Mouse (Mus musculus) MEL (cell line): Measurements from ENCODE around the gene Nod1. TPM values are rescaled to one million over a fixed set of nuclear protein-coding genes. Genes with fewer than 3 reads are reported as not detected.

Experiments
- DNase-seq: peaks from one replicate; pipeline ENCODE4 v3.0.0; 2011; ENCODE audit warnings: low read depth, low spot score
- H3K27ac ChIP-seq: 2 replicates; pipeline ENCODE4 v1.5.1; 2012; ENCODE audit warnings: low read depth, mild to moderate bottlenecking, control low read depth, low read length, moderate library complexity; ENCODE audit not compliant: control insufficient read depth
- H3K27me3 ChIP-seq, 2 experiments: fragments of 150-350 bp in 1 of 2; sonication (generic) in 1 of 2; 2 replicates each; pipeline ENCODE4 v1.6.1; 2012; ENCODE audit warnings: low read length in 2 of 2, mild to moderate bottlenecking in 2 of 2, improper control_type of control experiment in 1 of 2, moderate library complexity in 1 of 2; ENCODE audit not compliant: insufficient read depth in 2 of 2, control insufficient read depth in 1 of 2
- H3K36me3 ChIP-seq, 2 experiments: 2 replicates each; pipeline ENCODE4 v1.6.1; 2012 to 2014; ENCODE audit warnings: low read length in 2 of 2, improper control_type of control experiment in 1 of 2, inconsistent platforms in 1 of 2, mild to moderate bottlenecking in 1 of 2; ENCODE audit not compliant: insufficient read depth in 2 of 2, control insufficient read depth in 1 of 2
- H3K4me1 ChIP-seq, 2 experiments: fragments of 150-350 bp in 1 of 2; sonication (generic) in 1 of 2; 2 replicates each; pipeline ENCODE4 v1.6.1; 2012; ENCODE audit warnings: low read length in 2 of 2, improper control_type of control experiment in 1 of 2, mild to moderate bottlenecking in 1 of 2; ENCODE audit not compliant: insufficient read depth in 2 of 2, control insufficient read depth in 1 of 2
- H3K4me3 ChIP-seq, 2 experiments: fragments of 150-350 bp in 1 of 2; sonication (generic) in 1 of 2; 2 replicates each; pipeline ENCODE4 v1.5.1; 2012; ENCODE audit warnings: low read depth in 2 of 2, low read length in 2 of 2, mild to moderate bottlenecking in 2 of 2, moderate library complexity in 2 of 2, control low read depth in 1 of 2, improper control_type of control experiment in 1 of 2; ENCODE audit not compliant: control insufficient read depth in 1 of 2, insufficient read depth in 1 of 2
- H3K79me2 ChIP-seq: 2 replicates; pipeline ENCODE4 v1.6.1; 2012; ENCODE audit warnings: mild to moderate bottlenecking, low read length, moderate library complexity; ENCODE audit not compliant: control insufficient read depth, poor library complexity, insufficient read depth
- H3K9ac ChIP-seq: 2 replicates; pipeline ENCODE4 v1.6.1; 2012; ENCODE audit warnings: low read depth, mild to moderate bottlenecking, control low read depth, low read length, moderate library complexity; ENCODE audit not compliant: control insufficient read depth, poor library complexity, severe bottlenecking
- H3K9me3 ChIP-seq: fragments of 150-350 bp; sonication (generic); replicated peaks from 2 replicates; pipeline ENCODE4 v1.6.1; 2012; ENCODE audit warnings: mild to moderate bottlenecking, low read length, improper control_type of control experiment, moderate library complexity; ENCODE audit not compliant: insufficient read depth
- CHD1 ChIP-seq: IDR thresholded peaks from 2 replicates; pipeline ENCODE4 v1.6.1; 2012; ENCODE audit warnings: low read depth, mild to moderate bottlenecking, inconsistent platforms, low read length, improper control_type of control experiment
- CHD2 ChIP-seq: IDR thresholded peaks from 2 replicates; pipeline ENCODE4 v1.6.1; 2011; ENCODE audit warnings: low read length, improper control_type of control experiment
- CTCF ChIP-seq, 3 experiments: IDR thresholded peaks in 2 of 3; conservative IDR thresholded peaks in 1 of 3; 2 replicates each; pipeline ENCODE4 v1.5.1; 2011 to 2012; ENCODE audit warnings: low read length in 3 of 3, low read depth in 2 of 3, mild to moderate bottlenecking in 2 of 3, improper control_type of control experiment in 1 of 3, inconsistent platforms in 1 of 3, mixed read lengths in 1 of 3, moderate library complexity in 1 of 3; ENCODE audit not compliant: control insufficient read depth in 1 of 3, insufficient read depth in 1 of 3, poor library complexity in 1 of 3, severe bottlenecking in 1 of 3
- E2F4 ChIP-seq: IDR thresholded peaks from 2 replicates; pipeline ENCODE4 v1.6.1; 2011; ENCODE audit warnings: low read depth, low read length, improper control_type of control experiment, borderline replicate concordance
- ELF1 ChIP-seq: IDR thresholded peaks from 2 replicates; pipeline ENCODE4 v1.6.1; 2014; ENCODE audit warnings: low read depth, mild to moderate bottlenecking, inconsistent platforms, low read length, improper control_type of control experiment, moderate library complexity
- GABPA ChIP-seq: IDR thresholded peaks from 2 replicates; pipeline ENCODE4 v1.6.1; 2012; ENCODE audit warnings: low read depth, mild to moderate bottlenecking, inconsistent platforms, low read length, improper control_type of control experiment, moderate library complexity
- MAX ChIP-seq: IDR thresholded peaks from 2 replicates; pipeline ENCODE4 v1.6.1; 2011; ENCODE audit warnings: low read length, improper control_type of control experiment
- MAZ ChIP-seq: IDR thresholded peaks from 2 replicates; pipeline ENCODE4 v1.6.1; 2012; ENCODE audit warnings: low read depth, mild to moderate bottlenecking, inconsistent platforms, low read length, improper control_type of control experiment
- MXI1 ChIP-seq: IDR thresholded peaks from 2 replicates; pipeline ENCODE4 v1.6.1; 2011; ENCODE audit warnings: mild to moderate bottlenecking, low read depth, low read length, improper control_type of control experiment
- NRF1 ChIP-seq: IDR thresholded peaks from 2 replicates; pipeline ENCODE4 v1.6.1; 2014; ENCODE audit warnings: low read depth, mild to moderate bottlenecking, inconsistent platforms, low read length, improper control_type of control experiment, moderate library complexity; ENCODE audit not compliant: poor library complexity, insufficient read depth, severe bottlenecking
- POLR2A ChIP-seq, 2 experiments: IDR thresholded peaks; 2 replicates each; pipeline ENCODE4 v1.6.1; 2011 to 2012; ENCODE audit warnings: low read length in 2 of 2, mild to moderate bottlenecking in 2 of 2, control low read depth in 1 of 2, improper control_type of control experiment in 1 of 2, low read depth in 1 of 2, moderate library complexity in 1 of 2; ENCODE audit not compliant: control insufficient read depth in 1 of 2, insufficient read depth in 1 of 2, poor library complexity in 1 of 2
- POLR2AphosphoS2 ChIP-seq: IDR thresholded peaks from 2 replicates; pipeline ENCODE4 v1.6.1; 2011; ENCODE audit warnings: low read length, improper control_type of control experiment
- POLR2AphosphoS5 ChIP-seq: IDR thresholded peaks from 2 replicates; pipeline ENCODE4 v1.6.1; 2012; ENCODE audit warnings: low read depth, borderline replicate concordance, mild to moderate bottlenecking, inconsistent platforms, low read length, moderate library complexity, mixed read lengths
- RAD21 ChIP-seq: IDR thresholded peaks from 2 replicates; pipeline ENCODE4 v1.6.1; 2011; ENCODE audit warnings: mild to moderate bottlenecking, low read depth, low read length, improper control_type of control experiment
- RCOR1 ChIP-seq: IDR thresholded peaks from 2 replicates; pipeline ENCODE4 v1.6.1; 2012; ENCODE audit warnings: low read depth, mild to moderate bottlenecking, inconsistent platforms, low read length, improper control_type of control experiment
- SIN3A ChIP-seq: IDR thresholded peaks from 2 replicates; pipeline ENCODE4 v1.6.1; 2012; ENCODE audit warnings: low read length, improper control_type of control experiment, inconsistent platforms
- SMC3 ChIP-seq: IDR thresholded peaks from 2 replicates; pipeline ENCODE4 v1.6.1; 2011; ENCODE audit warnings: low read depth, low read length, improper control_type of control experiment
- TAL1 ChIP-seq: IDR thresholded peaks from 2 replicates; pipeline ENCODE4 v1.6.1; 2012; ENCODE audit warnings: mild to moderate bottlenecking, inconsistent platforms, low read length, moderate library complexity, mixed read lengths
- TBP ChIP-seq: IDR thresholded peaks from 2 replicates; pipeline ENCODE4 v1.8.0; 2011; ENCODE audit warnings: low read depth, low read length, improper control_type of control experiment
- TCF12 ChIP-seq: IDR thresholded peaks from 2 replicates; pipeline ENCODE4 v1.6.1; 2014; ENCODE audit warnings: low read depth, mild to moderate bottlenecking, inconsistent platforms, low read length, improper control_type of control experiment, moderate library complexity
- UBTF ChIP-seq: IDR thresholded peaks from 2 replicates; pipeline ENCODE4 v1.6.1; 2012; ENCODE audit warnings: low read depth, mild to moderate bottlenecking, inconsistent platforms, low read length, improper control_type of control experiment, moderate library complexity, borderline replicate concordance; ENCODE audit not compliant: insufficient read depth
- USF1 ChIP-seq: IDR thresholded peaks from 2 replicates; pipeline ENCODE4 v1.6.1; 2014; ENCODE audit warnings: low read depth, mild to moderate bottlenecking, inconsistent platforms, low read length, improper control_type of control experiment, moderate library complexity
- ZMIZ1 ChIP-seq: IDR thresholded peaks from 2 replicates; pipeline ENCODE4 v1.6.1; 2012; ENCODE audit warnings: low read depth, mild to moderate bottlenecking, inconsistent platforms, low read length, improper control_type of control experiment, moderate library complexity
- polyA plus RNA-seq, 2 experiments: library from polyadenylated mRNA; stranded (reverse) in 1 of 2; unstranded in 1 of 2; fragments of >175 nt in 1 of 2; fragments of >200 nt in 1 of 2; gene quantifications; 2 replicates each; pipeline versions ENCODE4 v1.2.1 to v1.2.4; 2012; ENCODE audit warnings: low replicate concordance in 2 of 2, low read depth in 1 of 2; ENCODE audit not compliant: insufficient read length in 2 of 2, insufficient read depth in 1 of 2, missing spikeins in 1 of 2
- total RNA-seq: library from RNA; depleted of rRNA; stranded (reverse); fragments of 300-350 nt; gene quantifications from 2 replicates; pipeline ENCODE4 v1.2.3, GENCODE M21; 2012

The Nod1 gene
- total and polyA plus RNA-seq, 3 experiments: 0.12 to 0.21 TPM; not detected in 1

DNA sequence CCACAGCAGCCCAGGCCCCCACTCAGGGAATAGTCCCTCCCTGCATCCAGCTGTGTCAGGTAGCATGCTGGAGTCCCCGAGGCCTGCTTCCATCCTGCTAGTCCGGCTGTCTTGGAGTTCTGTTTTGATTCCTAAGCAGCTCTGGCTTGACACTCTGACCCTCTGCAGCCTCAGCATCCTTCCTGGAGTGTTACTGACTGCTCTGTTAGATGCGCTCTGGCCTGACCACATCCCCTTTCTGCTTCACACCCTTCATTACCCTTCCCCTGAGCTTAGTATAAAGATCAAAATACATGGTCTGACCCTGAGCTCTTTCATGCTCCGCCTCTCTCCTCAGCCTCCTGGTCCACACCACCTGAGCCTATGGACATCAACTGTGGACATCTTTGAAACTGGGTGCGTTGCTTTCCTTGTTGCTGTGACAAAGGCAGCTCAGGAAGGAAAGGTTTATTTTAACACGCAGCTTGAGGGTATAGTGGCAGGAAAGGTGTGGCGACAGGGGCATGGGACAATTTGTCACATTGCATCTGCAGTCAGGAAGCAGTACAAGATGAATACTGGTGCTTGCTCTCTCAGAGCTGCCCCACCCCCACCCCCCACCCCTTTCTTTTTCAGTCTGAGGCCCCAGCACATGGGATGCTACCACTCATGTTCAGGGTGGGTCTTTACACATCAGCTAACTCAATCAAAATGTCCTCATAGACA, 46.5 kb downstream of the Nod1 start:
- Histone ChIP-seq H3K27ac (no peak overlapping the region), H3K9ac (no peak overlapping the region), H3K27me3 (no peaks in the 10 kb centered on the region), H3K4me3 (no peak overlapping the region), H3K4me1 (no peaks in the 10 kb centered on the region), H3K79me2 (no peaks in the 10 kb centered on the region), H3K9me3 (no peaks in the 10 kb centered on the region), H3K36me3 (no peaks in the 10 kb centered on the region)
- no peak for DNase-seq
- no peak for TF ChIP-seq TBP

DNA sequence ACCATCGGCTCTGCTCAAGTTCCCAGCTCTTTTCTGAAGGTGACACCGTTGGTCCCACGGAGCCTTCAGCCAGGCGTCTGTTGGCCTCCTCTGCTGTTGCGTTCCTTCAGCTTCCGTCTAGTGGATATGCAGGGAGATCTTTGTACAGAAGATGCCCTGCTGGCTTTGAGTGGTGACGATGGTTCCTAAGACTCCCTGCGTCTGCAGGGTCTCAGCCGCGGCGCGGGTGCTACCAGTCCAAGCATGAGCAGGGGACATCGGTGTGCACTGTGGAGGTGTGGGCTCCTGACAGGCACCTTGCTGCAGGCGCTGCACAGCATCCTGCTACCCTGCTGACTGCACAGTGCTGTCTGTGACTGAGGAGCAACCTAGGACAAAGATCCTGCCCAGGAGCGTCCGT, 47.9 kb downstream of the Nod1 start:
- no peak for TF ChIP-seq TCF12
- no peak for TF ChIP-seq TAL1
- TF ChIP-seq CHD2: no peak
- no peak for TF ChIP-seq MXI1
- TF ChIP-seq ELF1: no peak
- no peak for TF ChIP-seq SIN3A
- TF ChIP-seq CHD1: no peak
- TF ChIP-seq USF1: no peak
- TF ChIP-seq POLR2A (IDR thresholded peaks at IDR 0.05; ENCODE audit: control insufficient read depth in 1 of 2, insufficient read depth in 1 of 2, low read depth in 1 of 2, low read length in 2 of 2, poor library complexity in 1 of 2): no peak
- TF ChIP-seq ZMIZ1: no peak
- TF ChIP-seq TBP: no peak
- TF ChIP-seq NRF1: no peak
- TF ChIP-seq MAZ: no peak
- no peak for TF ChIP-seq RAD21
- H3K27ac ChIP-seq: no peak overlapping the region
- no peaks in the 10 kb centered on the region for H3K79me2 ChIP-seq
- H3K4me3 ChIP-seq: no peak overlapping the region
- H3K36me3 ChIP-seq: no peaks in the 10 kb centered on the region
- no peak for DNase-seq
- H3K9ac ChIP-seq: no peak overlapping the region
- no peaks in the 10 kb centered on the region for H3K27me3 ChIP-seq
- no peaks in the 10 kb centered on the region for H3K4me1 ChIP-seq
- H3K9me3 ChIP-seq: no peaks in the 10 kb centered on the region

DNA sequence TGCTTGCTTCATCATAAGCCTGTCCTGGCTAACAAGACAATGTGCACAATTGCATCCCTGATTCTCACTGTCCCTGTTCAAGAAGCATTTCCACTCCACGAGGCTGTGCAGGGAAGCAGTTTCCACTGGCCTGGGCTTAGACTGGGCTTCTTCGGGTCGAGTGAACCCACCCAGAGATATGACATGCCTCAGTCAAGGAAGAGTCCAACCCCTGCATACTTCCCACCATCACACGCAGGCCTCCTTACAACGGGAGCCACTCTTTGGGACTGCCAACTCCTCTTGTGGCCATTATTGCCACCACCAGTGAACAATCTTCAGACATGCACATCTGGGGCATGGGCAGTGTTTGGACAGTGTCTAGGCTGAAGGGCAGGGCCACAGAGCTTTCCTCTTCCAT, 53.9 kb downstream of the Nod1 start:
- Histone ChIP-seq H3K4me3 (no peak overlapping the region), H3K4me1 (peaks cover 0 to 17% of the 10 kb centered on the region in 2 experiments; a peak in 3 of 4 replicates), H3K36me3 (peaks cover 0 to 6% of the 10 kb centered on the region in 2 experiments; a peak in 2 of 4 replicates), H3K27ac (no peak overlapping the region), H3K79me2 (no peaks in the 10 kb centered on the region), H3K9me3 (no peaks in the 10 kb centered on the region), H3K27me3 (no peaks in the 10 kb centered on the region), H3K9ac (no peak overlapping the region)
- no peak for DNase-seq
- TF ChIP-seq SMC3 (no peak), MXI1 (no peak), E2F4 (no peak), UBTF (no peak), POLR2AphosphoS2 (no peak), POLR2AphosphoS5 (no peak), CTCF (IDR thresholded peaks at IDR 0.05 in 2 of 3, conservative IDR thresholded peaks at IDR 0.05 in 1 of 3; ENCODE audit: control insufficient read depth in 1 of 3, insufficient read depth in 1 of 3, low read depth in 2 of 3, low read length in 3 of 3, poor library complexity in 1 of 3, severe bottlenecking in 1 of 3) (no peak), TAL1 (no peak), MAZ (no peak), RCOR1 (no peak), GABPA (no peak), MAX (no peak)
